Mouse (Mus musculus) kidney, adult 8-10 months (tissue): ENCODE measurements at regions not wholly inside any gene's neighbourhood (a gene's known extent, or its start where the extent isn't known, plus 50 kb on each side); places are given as distances from the start of the nearest gene placed in this dataset.

Experiments
- DNase-seq, 2 experiments: peaks; one replicate each; pipeline ENCODE4 v3.0.0; 2022

GRCm38 (mm10) chr2:114835694-114836093 is 180.9 kb upstream of the Dph6 start:
- DNase-seq: no peak

- no peak for DNase-seq
Observed at GRCm38 (mm10) chr2:114843696-114844388, 189.1 kb upstream of the Dph6 start.

DNA sequence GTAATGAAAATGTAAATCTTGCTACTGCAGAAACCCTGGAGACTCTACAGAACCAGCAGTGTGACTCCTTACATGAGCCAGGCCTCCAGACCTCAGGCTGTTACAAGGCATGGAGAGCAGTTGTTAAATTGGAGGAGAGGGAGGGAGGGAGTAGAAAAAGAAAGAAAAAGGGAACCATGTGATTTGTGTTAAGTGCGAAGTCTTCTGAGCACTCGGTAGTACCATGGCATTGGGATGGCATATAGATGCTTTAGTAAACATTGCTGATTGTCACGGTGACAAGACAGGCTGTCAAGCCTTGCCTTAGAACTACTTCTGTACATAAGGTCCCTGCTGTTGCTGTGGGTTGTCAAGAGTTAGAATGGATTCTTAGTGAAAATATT is 189.6 kb upstream of the Dph6 start:
- no peak for DNase-seq

- no peak for DNase-seq
Observed at GRCm38 (mm10) chr2:114848439-114848838, 193.7 kb upstream of the Dph6 start.

GRCm38 (mm10) chr2:114848914-114849313 is 194.2 kb upstream of the Dph6 start:
- DNase-seq: no peak

GRCm38 (mm10) chr2:114853715-114854530 is 199.2 kb upstream of the Dph6 start:
- DNase-seq: peak; percentile 38 to 74

- DNase-seq: no peak
Observed at GRCm38 (mm10) chr2:114872272-114872671, 217.5 kb upstream of the Dph6 start.

GRCm38 (mm10) chr2:114873090-114873489 is 218.3 kb upstream of the Dph6 start:
- no peak for DNase-seq

DNA sequence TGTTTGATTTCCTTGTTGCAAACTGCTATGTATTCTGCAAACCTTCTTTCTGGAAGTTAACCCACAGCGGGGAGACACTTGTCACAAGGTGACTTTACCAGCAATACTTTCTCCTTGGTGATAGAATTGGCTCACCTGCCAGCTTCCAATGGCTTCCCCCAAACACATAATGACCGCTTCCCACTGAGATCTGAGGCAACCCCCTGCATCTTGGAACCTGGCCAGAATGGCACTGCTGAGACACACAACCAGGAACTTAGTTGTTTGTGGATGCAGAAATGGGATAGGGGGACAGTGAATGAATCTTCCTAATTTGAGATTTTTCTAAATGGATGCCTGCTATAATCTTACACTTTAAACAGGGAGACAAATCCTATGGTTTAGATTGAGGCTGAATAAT is 224.3 kb upstream of the Dph6 start:
- DNase-seq: no peak

DNA sequence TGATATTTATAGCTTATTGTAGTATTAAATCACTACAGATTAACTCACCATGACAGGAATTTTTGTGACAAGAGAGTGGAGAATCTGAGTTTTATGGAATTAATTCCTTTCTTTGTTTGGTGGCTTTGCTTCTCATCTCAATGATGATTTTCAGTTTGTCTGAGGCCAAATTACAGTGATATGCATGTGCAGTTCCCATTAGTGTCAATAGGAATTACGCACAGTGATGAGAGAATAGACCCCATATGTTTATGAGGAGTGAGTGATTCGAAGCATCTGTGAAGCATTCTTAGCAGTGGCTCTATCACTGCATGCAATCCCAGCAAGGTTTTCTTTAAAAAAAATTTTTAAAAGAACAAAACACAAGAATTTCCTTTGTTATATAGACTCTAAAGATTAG is 225.0 kb upstream of the Dph6 start:
- no peak for DNase-seq

- no peak for DNase-seq
Observed at GRCm38 (mm10) chr2:114885734-114886260, 231.0 kb upstream of the Dph6 start.

DNA sequence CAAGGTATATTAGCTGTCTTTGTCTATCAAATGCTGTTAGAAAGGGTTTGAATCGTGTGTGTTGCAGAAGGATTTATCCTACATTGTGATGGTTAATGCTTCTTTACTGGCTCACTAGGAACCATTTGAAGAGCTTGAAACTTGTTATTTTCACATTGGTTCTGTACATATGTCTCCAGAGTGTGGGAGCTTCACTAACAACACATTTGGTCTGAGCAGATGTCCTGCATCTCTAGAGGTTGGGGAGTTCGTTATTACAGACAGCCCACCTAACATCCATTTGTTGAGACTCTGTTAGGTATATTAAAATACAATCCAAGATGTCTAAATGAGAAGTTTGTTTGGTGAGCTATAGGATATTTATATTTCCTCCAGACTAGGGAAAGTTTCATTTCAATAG is 244.0 kb upstream of the Dph6 start:
- DNase-seq: no peak

DNA sequence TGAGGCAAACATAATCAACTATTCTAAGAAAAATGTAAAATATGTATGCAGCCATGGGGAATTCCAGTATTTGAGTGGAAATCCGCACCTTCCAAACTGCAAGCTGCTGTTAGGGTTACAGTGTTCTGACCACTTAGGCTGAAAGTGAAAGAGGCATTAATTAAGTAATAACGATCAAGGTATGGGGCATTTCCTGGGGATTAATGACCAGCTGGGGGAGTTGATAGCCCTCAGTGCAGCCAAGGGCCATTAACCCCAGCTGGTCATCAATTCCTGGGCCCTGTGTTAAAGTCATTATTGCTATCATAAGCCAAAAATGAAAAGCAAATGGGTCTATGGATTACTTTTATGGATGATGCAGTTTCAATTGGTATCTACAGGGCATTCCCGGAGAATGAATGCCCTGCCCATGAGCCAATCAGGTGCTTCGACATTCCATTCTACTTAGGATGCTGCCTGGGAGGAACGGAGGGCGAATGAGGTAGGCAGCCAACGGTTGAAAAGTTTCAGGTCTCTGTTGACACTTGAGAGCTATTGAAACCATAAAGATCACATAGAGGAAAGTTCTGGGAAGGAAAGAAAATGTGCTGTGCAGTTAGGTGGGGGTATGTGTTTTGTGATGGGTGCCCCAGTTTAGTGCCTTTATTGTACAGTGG is 257.2 kb upstream of the Dph6 start:
- no peak for DNase-seq

DNA sequence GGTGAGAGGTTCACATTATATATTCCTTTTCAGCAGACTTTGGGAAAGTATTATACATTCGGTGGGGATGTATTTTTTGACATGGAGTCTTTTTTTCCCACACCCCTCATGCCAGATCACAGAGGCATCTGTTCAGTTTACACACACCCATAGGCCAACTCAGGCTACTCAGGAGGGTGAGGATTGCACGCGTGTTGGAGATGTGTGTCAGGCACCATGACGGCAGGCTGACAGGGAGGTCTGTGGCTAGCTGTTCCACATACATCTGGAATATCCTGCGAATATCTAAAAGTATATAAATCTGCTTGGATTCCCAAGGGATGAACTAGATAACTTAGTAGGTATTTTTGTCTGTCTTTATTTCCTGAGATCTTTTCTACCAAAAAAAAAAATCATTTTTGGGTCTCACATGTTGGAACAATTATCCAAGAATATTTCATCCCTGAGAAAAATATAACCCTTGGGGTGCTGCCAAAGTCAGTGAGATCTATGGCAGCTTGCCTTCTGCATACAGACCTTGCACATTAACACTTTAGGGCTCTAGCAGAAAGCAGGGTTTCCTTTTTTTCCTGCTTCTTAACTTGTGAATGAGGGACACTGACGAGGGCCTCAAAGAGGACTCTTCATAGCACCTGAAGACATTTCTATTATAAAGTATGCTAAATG is 260.4 kb upstream of the Dph6 start:
- DNase-seq: peak in 1 of 2 experiments; percentile 2

DNA sequence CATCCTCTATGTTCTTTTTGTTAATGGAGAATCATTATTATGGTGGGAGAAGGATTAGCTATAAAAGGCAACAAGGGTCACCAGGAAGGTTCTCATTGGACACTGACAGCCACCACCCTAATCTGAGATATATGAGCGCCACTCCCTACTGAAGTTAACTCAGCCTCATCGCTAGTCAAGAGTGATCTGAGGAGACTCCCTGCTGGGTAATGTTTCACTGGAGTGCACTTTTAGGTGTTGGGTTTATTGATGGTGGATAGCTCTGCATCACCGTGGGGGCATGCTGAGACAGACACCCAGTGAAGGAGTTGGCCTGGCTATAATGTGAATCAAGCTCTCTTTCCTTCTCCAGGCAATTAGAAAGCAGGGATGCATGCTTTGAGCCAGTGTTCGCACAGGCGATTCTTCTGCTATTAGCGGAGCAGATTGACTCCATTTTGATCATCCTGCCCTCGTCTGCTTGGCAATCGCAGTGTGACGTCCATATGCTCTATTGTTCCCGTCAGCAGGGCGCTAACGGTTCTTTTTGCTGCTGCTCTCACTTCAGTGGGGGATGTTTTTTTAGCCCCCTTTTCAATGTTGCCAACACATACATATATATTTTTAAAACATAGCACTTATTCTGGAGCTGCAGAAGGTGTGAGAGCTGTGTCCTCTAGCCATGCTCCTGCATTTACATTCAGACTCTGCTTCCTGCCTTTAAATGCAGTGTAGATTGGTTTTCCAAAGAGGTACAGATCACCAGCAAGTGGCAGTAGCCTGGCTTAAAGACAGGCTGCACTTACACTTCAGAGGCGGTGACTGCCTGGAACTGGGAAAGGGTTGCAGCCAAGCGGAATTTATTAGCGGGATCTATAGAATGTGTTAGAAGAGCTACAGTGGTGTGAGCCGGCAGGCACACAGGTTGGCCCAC is 263.9 kb upstream of the Dph6 start:
- DNase-seq: no peak

DNA sequence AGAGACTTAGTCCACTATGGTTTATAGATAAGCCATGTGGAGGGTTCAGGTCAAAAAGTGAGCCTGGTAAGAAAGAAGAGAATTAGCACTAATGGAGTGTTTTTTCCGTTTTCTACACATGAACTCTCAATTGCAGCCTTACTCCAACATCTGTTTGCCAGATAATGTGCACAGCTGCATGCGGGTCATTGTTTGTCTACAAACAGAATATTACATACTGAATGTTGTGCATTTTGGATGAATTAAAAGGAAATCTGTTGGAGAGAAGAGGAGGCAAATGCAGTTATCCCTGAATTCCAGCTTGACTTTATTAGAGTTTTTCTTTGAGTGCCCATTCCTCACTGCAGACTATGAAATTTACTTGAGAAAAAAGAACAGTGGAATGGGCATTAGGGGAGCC is 269.1 kb upstream of the Dph6 start:
- DNase-seq: no peak

DNA sequence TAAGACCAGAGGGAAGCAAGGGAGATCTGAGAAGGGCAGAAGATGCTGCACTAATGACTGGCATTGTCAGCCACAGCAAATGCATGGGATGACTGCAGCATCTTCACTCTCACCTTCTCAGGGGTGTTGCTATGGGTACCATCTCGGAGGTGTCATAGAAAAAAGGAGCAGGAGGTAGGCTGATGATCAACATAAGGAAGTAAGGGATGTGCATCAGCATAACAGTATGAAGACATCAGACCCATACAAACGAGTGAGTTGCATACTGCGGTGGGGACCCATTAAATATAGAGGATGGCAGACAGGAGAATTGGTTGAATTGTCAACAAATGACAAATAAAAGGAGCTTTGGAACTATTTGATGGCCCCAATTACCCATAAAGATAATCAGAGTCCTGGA is 280.7 kb upstream of the Dph6 start:
- no peak for DNase-seq

DNA sequence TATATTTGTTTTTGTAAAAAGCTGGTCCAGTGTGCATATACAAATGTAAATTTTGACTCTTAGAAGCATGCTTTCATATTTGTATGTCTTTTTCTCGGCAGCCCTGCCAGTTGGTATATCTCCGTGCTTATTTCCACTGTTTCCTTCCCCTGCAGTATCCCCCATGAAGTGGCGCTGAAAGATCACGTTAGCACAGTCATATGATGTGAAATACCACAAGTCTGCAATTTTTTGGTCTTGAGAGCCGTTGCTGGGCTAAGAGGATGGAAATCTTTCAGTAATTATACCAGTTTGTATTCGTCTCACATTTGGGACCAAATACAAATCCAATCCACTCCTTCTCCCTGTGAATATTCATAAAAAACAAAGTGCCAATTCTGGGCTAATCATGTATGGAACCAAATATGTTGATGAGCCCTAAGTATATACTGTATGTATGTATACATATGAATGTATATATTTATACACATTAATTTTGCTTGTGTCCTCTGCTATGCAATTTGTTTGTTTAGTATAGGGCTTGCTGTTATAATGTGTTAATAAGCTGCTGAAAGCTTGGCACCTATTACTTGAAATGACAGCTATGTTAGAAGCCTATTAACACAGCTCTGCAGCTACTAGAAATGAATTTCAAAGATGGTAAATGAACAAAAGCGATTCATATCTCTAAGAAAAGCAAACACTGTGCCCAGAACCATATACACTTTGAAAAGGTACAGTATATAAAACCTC is 283.8 kb upstream of the Dph6 start:
- DNase-seq: no peak

DNA sequence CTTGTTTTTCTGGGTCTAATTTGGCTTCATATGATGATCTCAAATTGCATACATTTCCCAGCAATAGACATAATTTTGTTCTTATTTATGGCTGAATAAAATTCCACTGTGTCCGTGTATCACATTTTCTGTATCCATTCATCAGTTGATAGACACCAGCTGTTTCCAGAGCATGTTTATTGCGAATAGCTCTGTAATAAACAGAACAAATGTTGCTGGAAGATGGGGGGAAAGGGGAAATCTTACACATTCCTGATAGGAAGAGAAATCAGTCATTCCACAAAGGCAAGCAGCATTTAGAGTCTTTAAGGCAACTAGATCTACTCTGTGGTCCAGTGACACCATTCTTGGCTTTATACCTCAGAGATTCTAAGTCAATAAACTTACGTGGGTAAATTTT is 311.3 kb upstream of the Dph6 start:
- DNase-seq: no peak

DNA sequence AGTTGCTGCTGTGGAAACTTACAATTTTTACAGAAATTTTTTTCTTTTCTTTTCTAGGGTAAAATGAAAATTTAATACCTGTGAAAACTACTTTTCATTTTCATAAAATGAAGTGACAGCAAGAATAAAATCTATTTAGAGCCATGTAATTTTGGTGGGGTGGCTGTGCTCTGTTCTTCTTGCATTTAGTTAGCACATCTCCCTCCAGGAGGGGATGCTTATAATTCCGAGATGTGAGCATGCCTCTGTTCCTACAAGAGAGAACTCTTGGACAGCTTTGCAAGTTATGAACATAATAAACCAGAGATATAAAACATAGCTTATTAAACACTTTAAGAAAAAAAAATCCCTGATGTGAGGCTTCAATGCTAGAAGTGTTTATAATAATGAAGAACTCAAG is 313.9 kb upstream of the Dph6 start:
- no peak for DNase-seq

DNA sequence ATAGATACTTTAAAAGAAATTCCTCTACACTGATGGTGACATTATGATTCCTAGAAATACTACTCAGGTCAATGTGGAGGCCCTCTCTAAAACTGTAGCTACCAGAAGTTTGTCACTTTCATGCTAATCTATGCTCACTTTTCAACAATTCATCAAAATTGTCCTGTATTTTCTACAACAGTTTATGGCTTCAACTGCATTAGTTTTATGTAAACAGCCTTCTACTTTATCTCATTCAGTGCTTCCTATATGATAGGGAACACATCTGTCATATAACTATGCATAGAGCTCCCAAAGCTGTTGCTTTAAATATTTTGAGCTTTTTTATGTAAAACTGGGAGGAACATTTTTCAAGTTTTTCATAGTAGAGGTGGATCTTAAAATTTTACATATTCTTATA is 338.7 kb upstream of the Dph6 start:
- no peak for DNase-seq
